Mouse (Mus musculus): ENCODE data around the gene Ccl22.

Gene Ccl22

DNA sequence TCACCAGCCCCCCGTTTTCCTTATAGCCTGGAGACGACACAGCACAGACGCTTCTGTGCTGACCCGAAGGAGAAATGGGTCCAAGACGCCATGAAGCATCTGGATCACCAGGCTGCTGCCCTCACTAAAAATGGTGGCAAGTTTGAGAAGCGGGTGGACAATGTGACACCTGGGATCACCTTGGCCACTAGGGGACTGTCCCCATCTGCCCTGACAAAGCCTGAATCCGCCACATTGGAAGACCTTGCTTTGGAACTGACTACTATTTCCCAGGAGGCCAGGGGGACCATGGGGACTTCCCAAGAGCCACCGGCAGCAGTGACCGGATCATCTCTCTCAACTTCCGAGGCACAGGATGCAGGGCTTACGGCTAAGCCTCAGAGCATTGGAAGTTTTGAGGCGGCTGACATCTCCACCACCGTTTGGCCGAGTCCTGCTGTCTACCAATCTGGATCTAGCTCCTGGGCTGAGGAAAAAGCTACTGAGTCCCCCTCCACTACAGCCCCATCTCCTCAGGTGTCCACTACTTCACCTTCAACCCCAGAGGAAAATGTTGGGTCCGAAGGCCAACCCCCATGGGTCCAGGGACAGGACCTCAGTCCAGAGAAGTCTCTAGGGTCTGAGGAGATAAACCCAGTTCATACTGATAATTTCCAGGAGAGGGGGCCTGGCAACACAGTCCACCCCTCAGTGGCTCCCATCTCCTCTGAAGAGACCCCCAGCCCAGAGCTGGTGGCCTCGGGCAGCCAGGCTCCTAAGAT, 34.3 kb downstream of the Ccl22 start:
- DNase-seq, result no peak

DNA sequence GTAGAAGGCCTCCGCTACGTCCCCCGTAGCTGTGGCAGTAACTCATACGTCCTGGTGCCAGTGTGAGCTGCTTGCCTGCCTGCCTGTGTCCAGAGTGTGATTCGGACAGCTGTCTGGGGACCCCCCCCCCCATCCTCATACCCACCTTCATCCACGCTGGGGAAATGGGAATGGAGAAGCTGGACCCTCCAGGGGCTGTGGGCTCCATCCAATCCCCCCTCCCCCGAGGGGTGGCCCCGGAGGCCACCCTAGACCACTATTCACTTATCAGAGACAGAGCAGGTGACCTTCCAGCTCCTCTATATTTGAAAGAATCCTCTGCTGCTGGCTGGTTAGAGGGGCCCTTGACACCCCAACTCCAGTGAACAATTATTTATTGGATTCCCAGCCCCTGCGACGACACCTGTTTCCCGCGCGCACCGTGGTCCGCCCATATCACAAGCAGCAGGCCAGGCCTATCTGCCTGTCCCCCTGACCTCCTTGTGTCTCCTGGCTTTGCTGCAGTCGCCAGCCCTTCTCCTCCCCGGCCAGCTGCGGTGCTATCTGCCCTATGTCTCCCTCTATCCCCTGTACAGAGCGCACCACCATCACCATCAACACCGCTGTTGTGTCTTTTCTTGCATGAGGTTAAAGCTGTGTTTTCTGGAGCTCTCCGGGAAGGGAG, 35.2 kb downstream of the Ccl22 start:
- no peak for DNase-seq

DNA sequence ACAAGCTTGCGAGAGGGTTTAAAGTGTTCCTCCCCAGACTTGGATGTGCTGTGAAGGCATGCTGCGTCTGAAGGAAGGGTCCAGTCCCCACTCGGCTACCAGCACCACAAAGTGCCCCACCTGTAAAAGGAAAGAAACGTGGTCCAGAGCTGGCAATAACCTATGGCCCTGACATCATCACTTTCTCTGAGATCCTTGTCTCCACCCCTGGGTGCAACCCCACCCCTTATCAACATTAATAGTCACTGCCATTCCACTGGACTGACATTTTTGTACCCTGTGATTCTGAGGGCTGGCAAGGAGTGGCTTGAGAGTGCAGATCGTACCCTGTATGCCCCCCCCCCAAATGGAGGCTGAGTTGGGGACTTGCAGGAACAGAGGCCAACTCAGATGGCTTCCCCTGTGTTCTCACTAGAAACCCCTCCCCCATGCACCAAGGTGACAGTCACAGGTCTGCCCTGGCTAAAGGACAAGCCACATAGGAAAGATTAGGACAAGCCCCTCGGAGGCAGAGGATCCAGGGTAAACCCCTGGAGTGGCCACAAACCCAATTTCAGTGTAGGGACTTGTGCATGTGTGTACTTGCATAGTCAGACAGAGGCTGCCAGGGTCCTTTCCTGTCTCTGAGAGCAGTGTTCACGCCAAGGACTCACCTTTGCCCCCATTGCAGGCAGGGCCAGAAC, 35.9 kb downstream of the Ccl22 start:
- peak in 1 of 2 experiments; percentile 19 for DNase-seq

DNA sequence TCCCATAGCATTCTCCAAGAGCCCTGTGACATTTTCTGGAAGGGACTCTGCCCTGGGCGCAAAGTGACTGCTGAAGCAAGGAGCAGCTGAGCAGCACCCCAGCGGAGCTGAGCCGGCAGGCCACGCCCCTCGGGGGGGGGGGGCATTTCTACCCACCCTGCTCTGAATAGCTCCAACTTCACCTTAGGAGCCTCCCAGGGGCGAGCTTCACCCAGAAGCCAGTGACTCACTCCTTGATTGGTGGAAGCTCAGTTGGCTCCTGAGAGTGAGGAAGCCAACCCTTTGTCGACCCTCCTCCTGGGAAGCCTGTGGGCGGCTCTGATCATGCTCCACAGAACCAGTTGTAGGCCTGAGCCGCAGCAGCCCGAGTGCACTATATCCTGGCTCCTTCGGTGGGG, 36.4 kb downstream of the Ccl22 start:
- DNase-seq, result peak; percentile 70 to 82

DNA sequence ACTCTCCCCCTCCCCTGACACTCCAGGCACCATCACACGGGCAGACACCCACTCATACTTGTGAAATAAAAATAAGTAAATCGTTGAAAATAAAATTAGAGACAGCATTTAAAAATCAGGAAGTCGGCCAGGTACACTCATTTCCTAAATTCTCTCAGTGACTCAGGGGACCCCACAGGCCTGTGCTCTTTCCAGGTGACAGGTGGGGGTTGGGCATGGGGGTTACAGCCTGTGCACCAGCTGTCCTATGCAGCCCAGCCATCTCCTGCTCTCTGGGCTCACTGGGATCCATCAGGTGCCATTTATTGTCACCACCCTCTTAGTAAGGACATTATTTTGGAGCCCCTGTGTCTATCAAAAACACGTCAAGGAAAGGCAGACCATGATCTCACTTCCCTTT, 38.5 kb downstream of the Ccl22 start:
- DNase-seq, result no peak

DNA sequence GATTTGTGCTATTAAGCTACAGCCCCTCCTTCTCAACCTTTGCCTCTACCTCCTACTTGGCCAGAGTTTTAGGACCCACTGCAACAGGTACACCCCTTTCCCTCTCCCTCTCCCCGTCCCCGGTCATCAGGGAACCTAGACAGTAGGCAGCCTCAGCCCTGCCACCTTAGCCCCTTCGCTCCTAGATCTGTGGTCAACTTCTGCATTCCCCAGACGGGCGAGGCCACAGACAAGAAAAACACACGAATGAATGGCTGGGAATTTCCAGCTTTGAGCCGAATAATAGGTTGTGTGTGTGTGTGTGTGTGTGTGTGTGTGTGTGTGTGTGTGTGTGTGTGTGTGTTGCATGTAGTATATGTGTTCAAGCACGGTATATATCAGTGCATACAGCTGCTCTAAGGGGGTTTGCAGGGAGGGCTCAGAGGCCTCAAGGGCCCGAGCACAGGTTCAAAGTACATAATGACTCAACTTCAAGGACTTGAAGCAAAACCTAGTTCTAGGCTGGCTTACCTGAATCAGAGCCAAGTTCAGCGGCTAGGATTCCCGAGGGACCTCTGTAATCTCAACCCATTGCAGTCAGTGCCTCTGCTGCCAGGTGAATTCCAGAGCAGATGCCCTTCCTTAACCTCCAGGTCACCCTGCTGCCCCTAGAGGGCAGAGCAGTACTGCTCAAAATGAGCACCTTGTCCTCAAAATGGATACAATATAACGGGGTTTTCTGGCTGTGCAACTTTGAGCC, 40.0 kb downstream of the Ccl22 start:
- DNase-seq, result peak; percentile 43 to 62

DNA sequence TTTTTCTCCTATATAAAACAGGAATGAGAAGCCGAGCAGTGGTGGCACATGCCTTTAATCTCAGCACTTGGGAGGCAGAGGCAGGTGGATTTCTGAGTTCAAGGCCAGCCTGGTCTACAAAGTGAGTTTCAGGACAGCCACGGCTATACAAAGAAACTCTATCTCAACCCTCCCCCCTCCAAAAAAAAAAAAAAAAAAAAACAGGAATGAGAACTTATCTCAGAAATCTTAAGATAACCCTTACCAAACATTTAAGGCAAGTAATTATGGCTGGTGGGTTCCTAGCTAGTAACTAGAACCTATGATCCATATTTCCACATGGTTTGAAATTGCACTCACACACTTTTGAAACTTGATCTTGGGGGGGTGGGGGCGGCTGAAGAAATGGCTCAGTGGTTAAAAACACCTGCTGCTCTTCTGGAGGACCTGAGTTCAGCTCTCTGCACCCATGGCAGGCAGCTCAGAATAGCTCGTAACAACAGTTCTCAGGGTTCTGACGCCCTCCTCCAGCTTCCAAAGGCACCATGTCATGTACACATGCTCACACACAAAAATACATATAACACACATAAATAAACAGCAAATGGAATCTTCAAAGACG, 40.7 kb downstream of the Ccl22 start:
- no peak for DNase-seq

DNA sequence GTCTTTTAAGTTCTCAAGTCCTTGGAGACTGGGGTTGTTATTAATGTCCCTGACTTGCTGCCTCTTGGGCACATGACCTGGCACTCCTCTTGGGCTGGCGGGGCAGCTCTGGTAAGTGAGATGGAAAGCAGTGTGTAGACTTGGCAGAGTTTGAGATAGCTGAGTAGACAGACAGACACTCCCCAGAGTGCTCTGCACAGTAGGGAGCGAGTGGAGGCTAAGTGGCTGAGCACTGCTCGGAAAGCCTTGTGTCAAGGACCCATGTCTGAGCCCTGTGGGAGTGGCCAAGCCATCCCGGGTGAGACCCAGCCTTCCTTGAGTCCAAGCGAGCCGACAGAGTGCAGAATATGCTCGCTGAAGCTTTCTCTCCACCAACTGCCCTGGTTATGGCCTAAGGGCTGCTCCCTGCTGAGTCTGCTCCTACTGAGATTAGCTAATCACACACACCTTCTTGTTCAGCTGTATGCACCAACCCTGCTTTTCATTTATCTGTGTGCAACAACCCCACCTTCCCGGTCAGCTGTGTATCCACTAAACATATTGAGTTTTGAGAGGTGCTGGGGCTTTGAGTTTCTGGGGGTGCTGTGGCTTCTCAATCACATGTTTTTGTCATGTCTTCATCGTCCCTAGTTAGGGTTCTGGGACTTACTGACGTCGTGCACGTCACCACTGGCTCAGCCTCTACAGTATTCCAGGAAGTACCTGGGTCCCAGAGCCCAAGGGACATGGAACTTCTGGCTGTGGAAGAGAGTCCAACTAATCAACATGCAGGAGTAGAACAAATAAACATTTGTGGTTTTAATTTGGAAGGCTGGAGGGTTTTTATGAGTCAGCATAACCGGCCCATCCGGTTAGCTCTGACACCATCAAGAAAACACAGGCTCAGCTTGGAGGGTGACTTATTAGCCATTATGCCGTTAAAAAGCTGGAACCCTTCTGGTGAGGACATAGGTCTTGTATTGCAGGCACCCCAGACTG, 42.4 kb downstream of the Ccl22 start:
- peak in 1 of 2 experiments; percentile 44 for DNase-seq

DNA sequence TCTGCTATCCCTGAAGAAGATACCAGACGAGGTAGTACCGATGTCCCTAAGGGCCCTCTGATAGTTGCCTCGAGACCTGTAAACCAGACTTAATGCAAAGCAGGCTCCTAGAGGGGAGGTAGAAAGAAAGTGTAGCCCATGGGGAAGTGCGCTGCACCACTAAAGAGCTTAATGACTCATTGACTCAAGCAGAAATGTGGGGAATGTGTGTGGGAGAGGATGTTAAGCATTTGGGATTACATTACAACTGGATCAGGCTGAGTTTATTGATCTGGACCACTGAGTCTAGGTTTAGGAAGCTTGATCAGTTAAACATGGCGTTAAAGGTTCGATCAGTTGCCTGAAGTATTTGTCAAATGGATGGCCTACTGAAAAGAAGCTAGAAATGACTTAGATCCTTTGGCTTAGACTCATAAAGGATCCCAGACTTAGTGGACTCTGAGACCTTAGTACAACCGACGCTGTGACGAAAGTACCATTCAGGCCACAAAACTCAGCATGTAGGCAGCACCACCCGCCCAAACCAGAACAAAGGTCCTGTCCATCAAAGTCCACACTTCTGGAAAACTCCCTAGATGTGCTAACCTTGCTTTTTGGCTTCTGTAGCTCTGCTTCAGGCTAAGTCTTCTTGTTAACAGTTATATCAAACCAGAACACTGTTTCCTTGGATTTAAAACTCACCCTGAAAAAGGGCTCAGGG, 44.0 kb downstream of the Ccl22 start:
- DNase-seq, result no peak

DNA sequence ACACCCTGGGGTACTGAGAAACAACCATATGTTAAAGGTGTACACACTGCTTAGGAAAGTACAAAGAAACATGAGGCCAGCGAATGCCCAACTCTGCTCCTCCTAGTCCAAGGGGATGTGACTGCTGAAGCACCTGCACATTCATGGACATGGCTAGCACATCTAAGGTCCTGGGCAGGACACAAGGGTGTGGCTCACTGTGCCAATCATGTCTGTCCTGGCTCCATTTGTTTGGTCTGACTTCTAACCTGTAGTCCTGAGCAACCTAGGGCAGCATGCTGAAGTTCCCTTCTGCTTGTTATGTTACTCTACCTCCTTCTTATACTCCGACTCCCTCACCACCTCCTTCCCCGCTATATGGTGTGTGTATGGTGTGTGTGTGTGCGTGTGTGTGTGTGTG, 49.0 kb downstream of the Ccl22 start:
- DNase-seq, result no peak

DNA sequence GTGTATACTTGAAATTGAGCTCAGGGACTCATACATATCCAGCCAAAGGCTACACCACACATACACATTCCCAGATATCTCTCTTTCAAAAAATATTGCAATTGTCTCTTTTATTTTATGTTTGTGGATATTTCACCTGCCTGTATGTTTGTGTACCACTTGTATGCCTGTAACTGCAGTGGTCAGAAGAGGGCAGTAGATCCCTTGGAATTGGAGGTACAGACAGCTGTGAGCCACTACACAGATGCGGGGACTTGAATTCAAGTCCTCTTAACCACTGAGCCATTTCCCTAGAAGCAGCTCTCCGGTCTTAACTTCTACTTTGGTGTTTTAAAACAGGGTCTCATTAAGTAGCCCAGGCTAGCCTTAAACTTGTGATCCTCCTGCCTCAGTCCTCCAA, 49.4 kb downstream of the Ccl22 start:
- no peak for DNase-seq

DNA sequence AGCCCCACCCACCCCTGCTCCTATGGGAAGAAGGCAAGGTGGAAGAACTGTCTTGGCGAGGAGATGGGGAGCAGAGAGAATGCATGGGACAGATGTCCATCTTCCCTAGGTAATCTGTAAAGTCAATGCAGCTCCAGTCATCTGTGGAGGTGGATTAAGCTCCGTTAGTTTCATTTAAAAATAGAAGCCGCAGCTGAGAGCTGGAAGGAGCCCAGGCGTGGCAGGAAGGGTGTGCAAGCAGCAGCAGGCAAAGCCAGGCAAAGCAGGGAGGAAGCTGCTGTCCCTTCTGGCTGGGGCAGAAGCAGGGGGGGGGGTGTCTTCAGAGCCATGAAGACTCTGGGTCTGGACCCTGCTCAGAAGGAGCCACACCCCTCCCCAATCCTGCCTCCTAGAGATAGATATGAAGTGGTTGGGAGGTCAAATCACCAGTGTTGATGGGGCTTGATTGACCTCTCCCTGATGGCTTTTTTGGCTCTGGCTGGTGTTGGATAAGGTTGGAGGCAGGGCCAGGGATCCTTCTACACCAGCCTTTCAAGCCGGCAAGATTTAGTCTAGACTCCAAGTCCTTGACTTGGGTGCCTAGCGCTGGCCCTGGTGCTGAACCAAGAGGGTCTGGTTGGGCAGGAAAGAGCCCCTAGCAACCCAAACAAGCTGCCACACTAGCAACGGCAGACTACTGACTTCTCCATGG, 55.0 kb downstream of the Ccl22 start:
- peak; percentile 81 to 82 for DNase-seq
